Mouse (Mus musculus): ENCODE measurements at regions not wholly inside any gene's neighbourhood (a gene's known extent, or its start where the extent isn't known, plus 50 kb on each side); places are given as distances from the start of the nearest gene placed in this dataset.

- TF ChIP-seq CTCF (IDR thresholded peaks at IDR 0.05; ENCODE audit: borderline replicate concordance, extremely low read depth, insufficient read depth, insufficient read length) (no peak), POLR2A (IDR thresholded peaks at IDR 0.05; ENCODE audit: borderline replicate concordance, extremely low read depth, insufficient read depth, insufficient read length, poor library complexity, severe bottlenecking) (no peak)
- DNase-seq (ENCODE audit: low read depth) = peak; percentile 76
Observed at GRCm38 (mm10) chr13:107618796-107619429, 425.3 kb upstream of the Smim15 start.

- DNase-seq (ENCODE audit: low read depth) = peak; percentile 80
- TF ChIP-seq POLR2A (IDR thresholded peaks at IDR 0.05; ENCODE audit: borderline replicate concordance, extremely low read depth, insufficient read depth, insufficient read length, poor library complexity, severe bottlenecking) (no peak), CTCF (IDR thresholded peaks at IDR 0.05; ENCODE audit: borderline replicate concordance, extremely low read depth, insufficient read depth, insufficient read length) (no peak)
Observed at GRCm38 (mm10) chr13:107618369-107618771, 425.9 kb upstream of the Smim15 start.

GRCm38 (mm10) chr13:107617582-107617981 lies 426.7 kb upstream of the Smim15 start:
- no peak for TF ChIP-seq CTCF (IDR thresholded peaks at IDR 0.05; ENCODE audit: borderline replicate concordance, extremely low read depth, insufficient read depth, insufficient read length)
- TF ChIP-seq POLR2A (IDR thresholded peaks at IDR 0.05; ENCODE audit: borderline replicate concordance, extremely low read depth, insufficient read depth, insufficient read length, poor library complexity, severe bottlenecking) = no peak
- DNase-seq (ENCODE audit: low read depth) = peak; percentile 71

GRCm38 (mm10) chr13:107616775-107617174 lies 427.5 kb upstream of the Smim15 start:
- TF ChIP-seq POLR2A (IDR thresholded peaks at IDR 0.05; ENCODE audit: borderline replicate concordance, extremely low read depth, insufficient read depth, insufficient read length, poor library complexity, severe bottlenecking) (no peak), CTCF (IDR thresholded peaks at IDR 0.05; ENCODE audit: borderline replicate concordance, extremely low read depth, insufficient read depth, insufficient read length) (0 out of 2 replicates have a peak, but pooled peaks have one; percentile 2)
- DNase-seq (ENCODE audit: low read depth) = no peak

GRCm38 (mm10) chr13:107608996-107609503 lies 435.2 kb upstream of the Smim15 start:
- no peak for DNase-seq (ENCODE audit: low read depth)
- TF ChIP-seq POLR2A (IDR thresholded peaks at IDR 0.05; ENCODE audit: borderline replicate concordance, extremely low read depth, insufficient read depth, insufficient read length, poor library complexity, severe bottlenecking) (no peak), CTCF (IDR thresholded peaks at IDR 0.05; ENCODE audit: borderline replicate concordance, extremely low read depth, insufficient read depth, insufficient read length) (no peak)

- no peak for TF ChIP-seq POLR2A (IDR thresholded peaks at IDR 0.05; ENCODE audit: borderline replicate concordance, extremely low read depth, insufficient read depth, insufficient read length, poor library complexity, severe bottlenecking)
- TF ChIP-seq CTCF (IDR thresholded peaks at IDR 0.05; ENCODE audit: borderline replicate concordance, extremely low read depth, insufficient read depth, insufficient read length) = no peak
- no peak for DNase-seq (ENCODE audit: low read depth)
Observed at GRCm38 (mm10) chr13:107607294-107607693, 437.0 kb upstream of the Smim15 start.

GRCm38 (mm10) chr13:107602149-107602548 lies 442.1 kb upstream of the Smim15 start:
- DNase-seq (ENCODE audit: low read depth) = peak; percentile 70
- no peak for TF ChIP-seq POLR2A (IDR thresholded peaks at IDR 0.05; ENCODE audit: borderline replicate concordance, extremely low read depth, insufficient read depth, insufficient read length, poor library complexity, severe bottlenecking)
- TF ChIP-seq CTCF (IDR thresholded peaks at IDR 0.05; ENCODE audit: borderline replicate concordance, extremely low read depth, insufficient read depth, insufficient read length) = no peak

- TF ChIP-seq CTCF (IDR thresholded peaks at IDR 0.05; ENCODE audit: borderline replicate concordance, extremely low read depth, insufficient read depth, insufficient read length) = no peak
- TF ChIP-seq POLR2A (IDR thresholded peaks at IDR 0.05; ENCODE audit: borderline replicate concordance, extremely low read depth, insufficient read depth, insufficient read length, poor library complexity, severe bottlenecking) = no peak
- no peak for DNase-seq (ENCODE audit: low read depth)
Observed at GRCm38 (mm10) chr13:107601132-107601439, 443.2 kb upstream of the Smim15 start.

GRCm38 (mm10) chr13:107600331-107601131 lies 443.7 kb upstream of the Smim15 start:
- no peak for TF ChIP-seq POLR2A (IDR thresholded peaks at IDR 0.05; ENCODE audit: borderline replicate concordance, extremely low read depth, insufficient read depth, insufficient read length, poor library complexity, severe bottlenecking)
- TF ChIP-seq CTCF (IDR thresholded peaks at IDR 0.05; ENCODE audit: borderline replicate concordance, extremely low read depth, insufficient read depth, insufficient read length) = no peak
- DNase-seq (ENCODE audit: low read depth) = peak; percentile 86

- TF ChIP-seq POLR2A (IDR thresholded peaks at IDR 0.05; ENCODE audit: borderline replicate concordance, extremely low read depth, insufficient read depth, insufficient read length, poor library complexity, severe bottlenecking) (no peak), CTCF (IDR thresholded peaks at IDR 0.05; ENCODE audit: borderline replicate concordance, extremely low read depth, insufficient read depth, insufficient read length) (no peak)
- no peak for DNase-seq (ENCODE audit: low read depth)
Observed at GRCm38 (mm10) chr13:107599094-107599644, 445.1 kb upstream of the Smim15 start.

GRCm38 (mm10) chr13:107598391-107598790 lies 445.9 kb upstream of the Smim15 start:
- DNase-seq (ENCODE audit: low read depth) = no peak
- TF ChIP-seq POLR2A (IDR thresholded peaks at IDR 0.05; ENCODE audit: borderline replicate concordance, extremely low read depth, insufficient read depth, insufficient read length, poor library complexity, severe bottlenecking) (no peak), CTCF (IDR thresholded peaks at IDR 0.05; ENCODE audit: borderline replicate concordance, extremely low read depth, insufficient read depth, insufficient read length) (no peak)

Data from brain, embryonic 14.5 days (tissue).